Comparison of ENCODE assay signal across 8 mouse cellular contexts in genomic region chr11:46213844-46214243, GRCm38 (mm10). TPM values are rescaled to one million over a fixed set of nuclear protein-coding genes. Genes with fewer than 3 reads are reported as not detected.
DNase-seq lines count a peak whose midpoint lies in the region; ATAC-seq lines count a peak whose summit lies in the region.

No protein-coding gene starts in this region.

- no peaks in the 10 kb centered on the region for H3K27me3 ChIP-seq in heart, embryonic 14.5 days (ENCODE audit: control insufficient read depth, insufficient read depth, low read length)
- H3K27me3 ChIP-seq in liver, embryonic 11.5 days (replicated peaks; ENCODE audit: control insufficient read depth, insufficient read depth, low read length): no peaks in the 10 kb centered on the region

- H3K36me3 ChIP-seq in heart, embryonic 14.5 days (ENCODE audit: control insufficient read depth, insufficient read depth, low read length): no peaks in the 10 kb centered on the region
- no peaks in the 10 kb centered on the region for H3K36me3 ChIP-seq in liver, embryonic 11.5 days (ENCODE audit: control insufficient read depth, insufficient read depth, low read length)

- H3K9me3 ChIP-seq in heart, embryonic 14.5 days (ENCODE audit: control insufficient read depth, low read length): no peaks in the 10 kb centered on the region
- H3K9me3 ChIP-seq in liver, embryonic 11.5 days (ENCODE audit: control insufficient read depth, low read length): no peaks in the 10 kb centered on the region

- H3K4me1 ChIP-seq in heart, embryonic 14.5 days (ENCODE audit: control insufficient read depth in 2 of 2, insufficient read depth in 2 of 2, low read length in 2 of 2): peaks cover 46 to 55% of the 10 kb centered on the region in 2 experiments
- H3K4me1 ChIP-seq in liver, embryonic 11.5 days (replicated peaks; ENCODE audit: control insufficient read depth, insufficient read depth, low read length): peaks cover 12% of the 10 kb centered on the region

- peak; percentile 48; the same call in 1 of the 2 replicates for ATAC-seq in heart, embryonic 14.5 days (ENCODE audit: insufficient number of reproducible peaks, insufficient read depth, low FRiP score, low read depth)
- ATAC-seq in liver, embryonic 11.5 days (replicated peaks; ENCODE audit: low FRiP score): no peak
- no peak for ATAC-seq in megakaryocyte progenitor cell, adult 5-6 weeks (replicated peaks; ENCODE audit: poor library complexity)

- no peak overlapping the region for H3K4me3 ChIP-seq in heart, embryonic 14.5 days (ENCODE audit: control insufficient read depth in 1 of 2, insufficient read depth in 1 of 2, low read depth in 1 of 2, low read length in 2 of 2)
- no peak overlapping the region for H3K4me3 ChIP-seq in liver, embryonic 11.5 days (ENCODE audit: low read depth, low read length)

- H3K4me2 ChIP-seq in heart, embryonic 14.5 days (ENCODE audit: low read length): 0 out of 2 replicates have a peak overlapping the region, but pooled peaks have one; percentile 13
- no peak overlapping the region for H3K4me2 ChIP-seq in liver, embryonic 11.5 days

- peak overlapping the region; percentile 63 for H3K9ac ChIP-seq in heart, embryonic 14.5 days (ENCODE audit: low read length)
- no peak overlapping the region for H3K9ac ChIP-seq in liver, embryonic 11.5 days (ENCODE audit: low read depth, low read length)

- no peak for DNase-seq in heart, adult 11 months
- DNase-seq in testis, postnatal 14 days (ENCODE audit: low spot score): peak; percentile 20
- DNase-seq in testis, postnatal 10 days (ENCODE audit: low spot score): no peak
- no peak for DNase-seq in liver, embryonic 11.5 days (ENCODE audit: low spot score)
- DNase-seq in yolk sac, embryonic 10.5 days (ENCODE audit: low spot score): peak; percentile 77
- DNase-seq in adipocyte (ENCODE audit: low spot score): no peak

- H3K27ac ChIP-seq in heart, embryonic 14.5 days (replicated peaks in 1 of 2; ENCODE audit: control insufficient read depth in 1 of 2, insufficient read depth in 1 of 2, low read depth in 2 of 2, low read length in 2 of 2): peak overlapping the region; percentile 94 to 98
- peak overlapping the region; percentile 71 for H3K27ac ChIP-seq in liver, embryonic 11.5 days (ENCODE audit: low read depth, low read length)

- 15% methylated on average over 5 of the region's 5 CpGs for WGBS in heart, embryonic 14.5 days
- 67% methylated on average over 5 of the region's 5 CpGs for WGBS in liver, embryonic 11.5 days

RNA-seq across cellular contexts. Expression of gene Fndc9, which starts 21.5 kb away (rescaled TPM):
- polyA plus RNA-seq in heart, embryonic 14.5 days (2014; fragmentation: Nextera tagmentation; extraction: Ambion mirVana): 0.08 and 0.13 TPM in 2 replicates
- 0.13 TPM in 1 of 2 replicates, not detected in the other for polyA plus RNA-seq in liver, embryonic 11.5 days (2014; fragmentation: Nextera tagmentation; extraction: Ambion mirVana)
- not detected in 2 replicates for total RNA-seq in megakaryocyte progenitor cell, adult 5-6 weeks (2015)
- not detected in 2 replicates for total RNA-seq in megakaryocyte progenitor cell, adult 5-6 weeks (2017)

RNA-seq across cellular contexts. Expression of gene Nipal4, which starts 47.5 kb away (rescaled TPM):
- polyA plus RNA-seq in heart, embryonic 14.5 days (2014; fragmentation: Nextera tagmentation; extraction: Ambion mirVana): 9.5 and 11.0 TPM in 2 replicates
- 0.33 and 0.48 TPM in 2 replicates for polyA plus RNA-seq in liver, embryonic 11.5 days (2014; fragmentation: Nextera tagmentation; extraction: Ambion mirVana)
- total RNA-seq in megakaryocyte progenitor cell, adult 5-6 weeks (2015): not detected in 2 replicates
- not detected in 2 replicates for total RNA-seq in megakaryocyte progenitor cell, adult 5-6 weeks (2017)

Comparison
In these comparisons a context has a peak if more than half of its experiments do, and no peak if none do; other contexts are left out.
1. DNase-seq: peak in testis, postnatal 14 days (single experiment) and yolk sac, embryonic 10.5 days (single experiment); none in heart, adult 11 months (single experiment), testis, postnatal 10 days (single experiment), liver, embryonic 11.5 days (single experiment) and adipocyte (single experiment).